Mouse (Mus musculus): ENCODE data around the gene Foxn3.

DNA sequence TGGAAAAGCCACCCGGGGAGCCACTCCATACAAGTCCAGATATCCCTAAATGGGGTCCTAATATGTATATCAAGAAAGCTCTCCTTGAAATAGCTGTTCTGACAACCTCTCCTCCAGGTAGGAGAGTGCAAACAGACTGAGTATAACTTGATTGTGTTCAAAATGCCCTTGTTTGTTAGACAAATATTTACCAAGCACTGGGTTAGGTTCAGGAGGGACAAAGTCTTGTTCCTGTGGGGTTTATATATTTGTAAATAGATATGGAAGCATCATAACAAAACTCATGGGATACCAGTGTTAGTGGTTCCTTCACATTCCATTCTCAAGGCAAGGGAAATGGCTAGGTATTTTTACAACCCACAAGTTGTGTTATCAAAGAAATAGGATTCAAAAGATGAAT lies 166.9 kb downstream of the Foxn3 start:
- TF ChIP-seq CTCF (IDR thresholded peaks at IDR 0.05; ENCODE audit: borderline replicate concordance, control insufficient read depth, extremely low read depth, insufficient read depth, low read length, poor library complexity) (no peak), POLR2A (IDR thresholded peaks at IDR 0.05; ENCODE audit: control insufficient read depth, extremely low read depth, insufficient read depth, low read length, poor library complexity) (no peak)

Data from thymus, adult 2 months (tissue).